Mouse (Mus musculus) adrenal gland, adult 18-20 months (tissue): ENCODE results near the gene Prdm5. TPM values are rescaled to one million over a fixed set of nuclear protein-coding genes. Genes with fewer than 3 reads are reported as not detected.

Experiments used
- DNase-seq, 2 experiments: peaks; one replicate each; pipeline ENCODE4 v3.0.0; 2021 to 2022; ENCODE audit warnings: low spot score in 2 of 2
- long read RNA-seq, 2 experiments: library from polyadenylated mRNA; stranded (forward); transcript quantifications; one replicate each; pipeline ENCODE4 v2.0.0; 2021
- total RNA-seq, 2 experiments: library from RNA; stranded (reverse); gene quantifications; 1 replicate in 1 of 2; 2 replicates in 1 of 2; pipeline ENCODE4 v1.2.3; 2021

The Prdm5 gene
- 10 to 100 TPM; 10.9 to 13.8 TPM for total RNA-seq
- long read RNA-seq, experiment 1, partial matches to known transcripts: 1 of 4 reads
- long read RNA-seq, experiment 1, other reads (novel, unspliced or antisense): 1 of 4 reads
- long read RNA-seq, experiment 2, transcript Prdm5-202 (15 exons, 2,155 nt): major isoform, 13 of 24 reads
- long read RNA-seq, experiment 2, partial matches to known transcripts: 2 of 24 reads
- long read RNA-seq, experiment 2, other reads (novel, unspliced or antisense): 5 of 24 reads

DNA sequence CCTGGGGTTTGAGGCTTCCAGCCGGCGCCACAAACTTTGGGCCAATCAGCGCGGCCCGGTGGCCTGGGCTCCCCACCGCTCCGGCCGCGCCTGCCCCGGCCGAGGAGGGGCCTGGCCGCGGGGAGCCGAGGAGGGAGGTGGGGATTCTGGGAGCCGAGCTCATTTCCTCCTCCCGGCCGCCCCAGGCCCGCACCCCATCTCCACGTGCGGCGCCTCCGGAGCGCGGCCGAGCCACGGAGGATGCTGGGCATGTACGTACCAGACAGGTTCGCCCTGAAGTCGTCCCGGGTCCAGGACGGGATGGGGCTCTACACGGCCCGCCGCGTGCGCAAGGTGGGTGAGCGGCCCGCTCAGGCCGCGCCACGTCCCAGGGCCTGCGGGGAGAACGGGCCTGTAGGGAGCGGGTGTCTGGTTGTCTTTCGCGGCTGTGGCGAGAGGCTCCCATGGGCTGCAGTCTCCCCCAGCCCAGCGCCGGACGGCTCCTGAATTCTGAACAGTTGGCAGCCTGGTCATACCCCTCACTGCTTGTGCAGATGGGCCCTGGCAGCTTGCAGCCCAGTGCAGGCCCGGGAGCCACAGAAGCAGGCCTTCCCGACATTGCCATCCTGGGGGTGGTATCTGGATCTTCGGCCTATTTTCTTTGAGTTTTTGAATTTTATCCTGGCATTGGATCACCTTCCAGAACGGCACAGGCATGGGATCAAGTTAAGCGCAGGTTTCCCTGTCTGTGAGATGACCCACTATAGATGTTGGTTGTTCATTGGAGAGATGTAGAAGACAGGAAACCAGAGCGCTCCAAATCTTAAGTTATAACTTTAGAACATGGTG, at the start of gene Prdm5:
Prdm5 (plus strand) TSS at position 128 of the 828 bp plus-strand sequence.
- peak; percentile 71 to 73 for DNase-seq

DNA sequence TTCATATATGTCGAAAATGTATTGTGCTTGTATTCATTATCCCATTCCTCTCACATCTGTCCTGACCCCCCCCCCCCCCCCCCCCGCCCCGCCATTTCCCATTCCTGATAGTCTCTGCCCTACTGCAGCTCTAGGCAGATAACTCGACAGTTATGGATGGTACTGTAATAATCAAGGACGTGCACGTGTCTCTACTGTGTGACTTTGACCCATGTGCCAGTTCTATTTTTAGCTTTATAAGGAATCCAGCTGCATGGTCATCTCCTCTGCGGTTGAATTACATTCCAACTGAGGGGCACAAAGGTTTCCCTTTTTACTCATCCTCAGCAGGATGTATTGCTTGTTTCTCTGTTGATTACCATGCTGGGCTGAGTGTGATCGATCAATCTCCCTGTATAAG, 39.3 kb upstream of the Prdm5 start:
- no peak for DNase-seq

DNA sequence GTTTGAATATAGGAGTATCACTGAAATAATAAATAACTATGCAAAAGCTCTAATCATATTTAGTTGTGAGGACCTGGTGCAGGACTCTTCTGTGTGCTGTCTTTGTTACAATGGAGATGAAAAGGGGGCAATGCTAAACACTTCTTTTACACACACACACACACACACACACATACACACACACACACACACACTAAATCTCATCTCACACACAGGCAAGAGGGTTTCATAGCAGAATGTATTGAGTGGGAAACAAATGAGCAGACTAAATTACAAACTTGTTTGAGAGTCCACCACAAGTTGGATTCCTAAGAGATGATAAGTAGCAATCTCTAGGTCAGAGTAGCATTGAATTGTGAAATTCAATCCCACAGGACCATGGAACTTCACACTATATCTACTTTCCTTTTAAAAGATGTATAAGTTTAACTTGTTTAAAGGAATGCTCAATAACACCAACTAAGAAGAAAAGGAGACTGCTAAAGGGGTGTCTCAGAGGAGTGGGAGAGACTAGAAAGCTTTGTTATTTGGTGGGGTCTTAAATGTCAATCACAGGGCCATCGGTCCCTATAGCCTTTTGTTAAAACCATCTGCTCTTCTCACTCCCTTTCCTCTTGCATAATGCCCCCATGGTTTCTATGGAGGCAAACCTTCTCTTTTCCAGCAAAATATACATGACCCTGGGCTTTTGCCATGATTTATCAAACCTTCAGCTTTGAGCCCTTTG, 35.5 kb upstream of the Prdm5 start:
- DNase-seq: no peak

DNA sequence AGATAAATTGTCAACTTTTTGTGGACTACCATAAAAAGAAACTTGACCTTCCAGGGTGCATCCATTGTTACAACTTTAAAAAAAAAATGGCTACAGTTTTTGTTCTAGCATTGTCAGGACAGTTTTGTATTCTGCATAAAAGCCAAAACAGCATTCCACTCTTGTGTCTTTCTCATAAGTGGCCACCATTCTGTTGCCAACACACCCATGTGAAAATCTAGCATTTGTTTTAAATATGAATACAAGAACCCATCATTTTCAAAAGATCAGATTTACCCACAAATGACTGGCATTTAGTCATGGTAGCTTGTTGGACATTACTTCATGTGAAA, 35.0 kb upstream of the Prdm5 start:
- no peak for DNase-seq

DNA sequence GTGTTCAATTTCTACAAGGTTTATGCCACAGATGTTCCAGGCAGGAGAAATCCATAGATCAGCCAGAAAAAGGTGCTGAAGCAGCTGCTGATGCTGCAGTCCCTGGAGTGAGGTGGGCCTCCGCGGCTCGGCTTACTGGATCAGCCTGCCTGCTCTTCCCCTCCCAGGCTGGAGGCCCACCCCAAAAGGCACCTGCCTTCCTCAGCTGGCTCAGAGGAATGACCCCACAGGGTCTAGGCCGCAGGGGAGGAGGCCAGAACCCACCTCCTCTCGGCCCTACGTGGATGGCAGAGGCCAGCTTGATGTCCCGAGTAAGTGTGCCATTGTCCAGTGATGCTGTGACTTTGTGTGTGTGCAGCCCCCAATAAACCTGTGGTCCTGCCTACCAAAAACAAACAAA, 20.6 kb upstream of the Prdm5 start:
- no peak for DNase-seq

DNA sequence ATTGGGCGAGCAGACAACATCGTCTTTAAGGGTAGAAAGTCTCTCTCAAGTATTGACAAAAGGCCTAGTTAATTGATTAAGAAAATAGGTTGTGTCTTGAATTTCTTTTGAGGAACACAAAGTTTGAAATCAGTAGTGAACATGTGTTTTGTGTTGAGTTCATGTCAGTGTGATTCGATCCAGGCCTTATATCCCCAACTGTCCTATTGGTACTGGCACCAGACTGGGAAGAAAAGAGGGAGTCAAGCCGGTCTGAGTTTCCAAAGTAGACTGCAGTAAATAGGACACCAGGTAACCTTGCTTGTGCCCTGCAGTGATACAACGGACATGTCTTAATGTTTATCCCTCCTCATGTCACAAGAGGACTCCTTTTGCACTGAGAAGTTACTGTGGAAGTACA, 19.6 kb upstream of the Prdm5 start:
- no peak for DNase-seq

DNA sequence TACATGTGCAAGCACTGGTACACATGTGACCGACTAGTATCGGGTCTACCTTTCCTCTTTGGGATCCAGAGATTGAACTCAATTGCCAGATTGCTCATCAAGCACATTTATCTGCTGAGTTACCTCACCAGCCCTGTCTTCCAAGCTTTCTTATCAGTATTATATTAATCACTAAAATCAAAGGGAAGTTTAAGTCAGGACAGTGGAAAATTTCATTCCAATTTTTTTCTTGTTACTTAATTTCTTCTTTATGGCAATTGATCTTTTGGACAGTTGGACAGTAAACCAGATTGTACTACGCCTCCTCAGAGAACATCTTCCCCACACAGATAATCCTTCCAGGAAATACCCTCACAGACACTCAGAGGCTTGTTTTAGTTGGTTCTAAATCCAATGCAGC, 18.7 kb upstream of the Prdm5 start:
- no peak for DNase-seq

DNA sequence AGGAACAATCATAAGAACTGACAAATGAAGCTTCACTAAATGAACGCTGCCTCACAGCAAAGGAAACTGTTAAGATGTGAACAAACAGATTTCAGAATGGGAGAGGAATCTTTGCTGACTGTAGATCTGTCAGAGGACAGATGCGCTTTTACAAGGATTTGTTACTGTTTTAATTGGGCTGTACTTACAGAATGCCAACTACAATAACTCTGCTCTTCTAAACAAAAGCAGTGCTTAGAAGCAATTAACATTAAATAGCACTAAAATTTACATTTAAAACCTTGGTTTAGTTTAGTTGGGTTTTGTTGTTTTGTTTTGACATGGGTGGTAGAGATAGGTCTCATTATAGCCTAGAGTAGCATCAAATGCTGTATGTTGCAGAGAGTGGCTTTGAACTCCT, 14.3 kb upstream of the Prdm5 start:
- no peak for DNase-seq

DNA sequence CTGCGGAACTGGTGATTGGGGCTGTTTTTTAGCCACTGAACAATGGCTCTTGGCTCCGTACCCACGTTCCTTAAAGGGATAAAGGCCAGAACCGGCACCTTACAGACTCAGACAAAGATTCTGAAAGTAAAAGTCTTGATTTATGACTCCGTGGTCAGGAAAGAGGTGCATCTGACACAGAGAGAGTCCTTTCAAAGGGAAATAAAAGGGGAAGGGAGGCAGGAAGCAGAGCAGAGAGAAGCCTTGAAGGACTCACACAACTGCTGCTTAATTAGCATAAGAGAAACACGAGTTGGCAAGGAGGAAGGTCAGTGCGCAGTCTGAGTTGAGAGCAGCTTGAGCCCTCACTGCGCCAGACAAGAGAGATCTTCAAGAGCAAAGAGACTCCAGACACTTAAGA, 13.7 kb upstream of the Prdm5 start:
- DNase-seq: peak in 1 of 2 experiments; percentile 43

DNA sequence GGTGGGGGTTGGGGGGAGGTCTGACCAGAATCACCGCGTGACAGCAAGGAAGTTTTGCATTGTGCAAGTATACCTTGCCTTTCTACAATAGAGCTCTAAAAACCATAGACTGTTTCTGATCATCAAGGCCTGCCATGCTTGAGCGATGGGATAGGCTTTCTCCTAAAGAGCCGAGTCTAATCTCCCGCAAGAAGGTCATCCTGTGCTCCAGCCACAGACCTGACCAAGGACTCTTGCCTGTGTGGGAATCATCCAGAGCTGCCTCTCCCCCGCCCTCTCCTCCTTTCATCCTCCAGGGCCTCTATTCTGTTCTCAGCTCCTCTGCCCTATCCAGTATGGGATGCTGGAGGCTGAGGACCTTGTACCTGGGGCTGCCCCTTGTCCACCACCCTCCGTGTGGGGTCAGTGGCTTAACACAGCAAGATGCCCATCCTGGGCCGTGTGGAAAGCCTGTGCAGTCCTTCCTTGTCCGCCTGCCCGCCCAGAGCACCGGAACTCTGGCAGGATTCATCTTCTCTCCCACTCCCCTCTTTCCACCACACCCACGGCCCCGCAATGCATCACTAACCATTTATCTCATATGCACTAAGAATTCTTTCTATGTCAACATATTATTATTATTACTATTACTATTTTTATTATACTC, 12.9 kb upstream of the Prdm5 start:
- DNase-seq: no peak

DNA sequence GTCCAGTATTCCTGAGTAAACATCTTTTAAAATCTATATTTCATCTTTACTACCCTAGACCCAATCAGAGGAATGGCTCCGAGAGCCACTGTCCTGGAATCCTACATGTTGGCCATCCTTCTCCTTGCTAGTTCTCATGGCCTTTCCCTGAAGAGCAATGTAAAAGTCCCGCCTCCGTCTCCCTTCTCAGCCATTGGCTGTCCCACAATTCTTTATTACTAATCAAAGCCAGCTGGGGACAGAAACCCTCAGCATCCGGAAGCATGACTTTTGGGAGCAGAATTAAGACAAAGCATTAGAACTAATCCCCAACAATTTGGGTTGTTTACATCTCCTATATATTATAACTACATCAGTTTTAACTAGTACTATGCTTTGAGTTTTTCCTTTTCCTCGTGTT, 10.9 kb upstream of the Prdm5 start:
- DNase-seq: no peak

DNA sequence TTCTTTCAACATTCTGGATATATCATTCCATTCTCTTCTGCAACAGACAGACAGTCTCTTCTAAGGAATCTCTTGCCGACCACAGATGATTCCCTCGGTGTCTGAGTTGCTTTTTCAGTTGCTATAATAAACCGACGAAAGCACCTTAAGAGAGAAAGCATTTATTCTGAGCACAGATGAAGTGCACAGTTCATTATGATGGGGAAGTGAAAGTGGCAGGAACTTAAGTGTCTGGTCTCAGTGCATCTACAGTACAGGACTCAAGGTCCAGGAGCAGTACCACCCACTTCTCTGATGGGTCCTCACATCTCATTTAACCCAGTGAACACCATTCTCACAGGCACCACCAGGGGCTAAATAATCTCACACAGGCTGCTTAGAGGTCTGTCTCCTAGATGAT, 5.2 kb upstream of the Prdm5 start:
- no peak for DNase-seq

DNA sequence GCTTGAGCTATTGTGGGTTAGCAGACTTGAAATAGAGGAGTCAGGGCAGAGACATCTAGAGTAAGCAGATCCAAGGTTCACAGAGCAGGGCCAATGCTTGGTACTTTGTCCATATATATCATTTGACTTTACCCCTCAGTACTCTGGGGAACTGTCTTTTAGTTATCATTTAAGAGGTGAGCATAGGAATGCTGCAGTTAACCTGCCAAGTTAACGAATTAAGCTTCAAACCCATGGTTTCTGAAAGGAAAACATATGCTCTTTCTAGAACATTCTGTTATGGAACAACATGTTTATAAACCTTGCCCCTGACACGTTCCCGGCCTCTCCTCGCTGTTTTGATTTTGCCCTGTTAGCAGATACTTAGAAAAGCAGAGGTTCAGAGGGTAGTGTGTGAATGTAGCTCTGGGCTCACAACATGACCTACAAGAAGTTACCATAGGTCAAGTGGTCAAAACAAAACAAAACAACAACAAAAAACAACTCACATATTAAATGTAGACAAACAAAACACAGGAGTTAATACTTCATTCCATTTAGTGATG, 973 bp downstream of the Prdm5 start:
- no peak for DNase-seq

DNA sequence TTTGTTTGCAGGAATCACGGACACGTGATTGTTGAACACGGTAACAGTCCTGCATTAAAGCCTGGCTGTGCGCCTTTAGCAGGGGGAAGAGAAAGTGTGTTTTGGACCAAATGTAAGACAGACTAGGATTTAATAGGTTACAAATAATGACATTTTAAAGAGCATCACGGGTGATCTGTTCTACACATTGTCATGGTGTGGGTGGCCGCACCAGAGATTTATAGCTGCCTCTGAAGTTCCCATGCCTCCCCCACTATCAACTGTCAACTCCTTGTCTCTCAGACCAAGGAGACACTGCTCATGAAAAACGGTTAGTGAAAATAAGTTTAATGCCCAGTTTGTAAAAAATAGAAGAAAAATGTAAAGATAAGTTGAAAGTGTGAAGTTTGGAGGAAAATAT, 2.7 kb downstream of the Prdm5 start:
- no peak for DNase-seq

DNA sequence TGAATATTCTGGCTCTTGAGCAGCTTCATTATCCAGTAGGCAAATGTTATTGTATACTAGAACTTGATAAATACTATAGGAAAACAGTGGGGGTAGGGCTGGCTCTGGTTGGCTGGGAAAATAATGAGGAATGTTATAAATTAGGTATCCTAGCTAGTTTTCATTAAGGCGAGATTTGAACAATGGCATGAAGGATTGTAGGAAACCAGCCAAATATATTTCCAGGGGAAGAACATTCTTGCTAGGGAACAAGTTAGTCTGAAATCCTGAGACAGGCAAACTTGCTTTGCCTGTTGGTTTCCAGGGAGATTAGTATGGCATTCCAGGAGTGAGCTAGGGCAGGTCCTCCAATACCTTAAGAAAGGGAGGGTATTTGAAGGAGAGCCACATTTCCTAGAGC, 4.9 kb downstream of the Prdm5 start:
- DNase-seq: no peak

DNA sequence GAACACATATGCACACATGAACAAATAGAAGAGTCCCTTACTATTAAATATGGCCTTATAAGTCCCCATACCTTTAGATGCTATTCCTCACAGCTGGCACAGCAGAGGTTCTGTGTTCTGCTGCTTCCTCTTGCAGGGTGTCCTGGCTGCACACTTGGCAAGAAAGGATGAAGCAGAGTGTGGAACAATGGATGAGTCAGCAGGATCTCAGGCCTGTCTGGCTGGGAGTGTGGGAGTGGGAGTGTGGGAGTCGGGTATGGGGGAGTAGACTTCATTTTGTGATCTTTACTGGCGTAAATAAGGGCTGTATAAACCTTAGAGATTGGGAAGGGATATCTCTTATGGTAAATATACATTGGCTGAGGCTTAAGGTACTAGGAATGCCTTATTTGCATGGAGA, 14.1 kb downstream of the Prdm5 start:
- no peak for DNase-seq

DNA sequence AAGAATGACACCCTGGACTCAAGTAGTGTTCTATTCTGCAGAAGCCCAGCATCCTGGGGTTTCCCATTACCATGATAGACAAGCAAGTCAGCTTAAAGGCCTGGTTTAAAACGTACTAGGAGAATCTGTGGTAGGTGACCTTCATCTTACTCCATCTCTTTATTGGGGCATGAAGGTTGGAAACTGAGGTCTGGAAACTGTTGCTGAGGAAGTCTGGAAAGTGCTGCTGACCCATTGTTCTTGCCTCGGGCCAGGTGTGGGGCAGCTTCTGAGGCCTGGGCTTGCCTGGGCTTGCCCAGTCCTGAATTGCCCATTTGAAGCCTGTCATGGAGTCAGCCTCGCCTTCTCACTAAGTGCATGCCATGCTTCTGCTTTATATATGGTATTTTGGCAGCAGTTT, 17.8 kb downstream of the Prdm5 start:
- DNase-seq: no peak

DNA sequence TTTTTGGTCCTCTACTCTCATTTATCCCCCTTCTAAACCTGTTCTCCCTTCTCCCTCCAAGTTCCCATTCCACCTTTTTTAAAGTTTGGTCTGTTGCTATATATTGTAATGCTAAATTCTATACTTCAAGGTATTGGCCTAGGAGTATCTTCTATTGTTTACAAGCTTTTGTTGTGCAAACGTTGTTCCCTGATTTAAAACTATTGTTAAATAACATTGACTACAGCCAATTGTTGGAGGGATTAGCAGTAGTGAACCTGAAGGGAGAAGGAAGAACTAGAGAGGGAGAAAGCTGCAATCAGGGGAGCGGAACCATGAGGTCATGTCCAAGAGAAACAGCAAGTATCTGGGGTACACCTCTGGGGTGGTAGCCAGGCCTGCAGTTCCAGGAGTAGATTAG, 18.5 kb downstream of the Prdm5 start:
- DNase-seq: no peak

DNA sequence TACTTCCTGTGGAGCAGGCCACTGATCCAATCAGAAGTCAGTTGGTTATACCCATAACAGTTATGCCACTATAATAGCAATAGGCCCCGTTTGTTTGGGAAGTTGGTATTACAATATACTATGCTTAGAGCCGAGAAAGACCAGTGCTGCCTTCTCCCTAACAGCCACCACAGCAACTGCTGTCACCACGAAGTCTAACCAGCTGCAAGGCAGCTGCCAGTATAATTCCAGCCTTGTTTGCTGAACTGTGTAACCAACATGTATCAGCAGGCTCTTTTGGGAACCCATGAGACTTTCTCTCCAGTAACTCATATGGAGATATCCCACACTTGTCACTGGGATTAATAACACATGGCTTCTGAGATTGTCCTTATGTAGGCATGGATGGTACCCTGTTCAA, 19.6 kb downstream of the Prdm5 start:
- DNase-seq: no peak

DNA sequence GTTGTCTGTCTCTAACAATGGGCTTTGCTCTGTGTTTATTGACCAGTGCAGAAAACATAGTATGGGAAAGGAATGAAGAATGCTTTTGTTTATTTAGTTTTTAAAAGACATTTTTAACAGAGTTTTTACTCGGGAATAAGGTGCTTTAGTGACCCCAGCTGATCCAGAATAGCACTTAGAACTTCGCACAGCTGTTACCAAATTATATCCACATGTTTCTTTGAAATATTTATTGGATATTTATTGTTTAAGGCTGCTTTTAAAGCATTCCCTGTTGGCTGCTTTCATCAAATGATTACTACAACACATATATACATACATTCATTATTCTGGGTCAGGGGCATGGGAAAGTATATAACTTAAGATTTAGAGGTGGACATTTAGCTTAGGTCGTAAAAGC, 32.9 kb downstream of the Prdm5 start:
- DNase-seq: no peak

DNA sequence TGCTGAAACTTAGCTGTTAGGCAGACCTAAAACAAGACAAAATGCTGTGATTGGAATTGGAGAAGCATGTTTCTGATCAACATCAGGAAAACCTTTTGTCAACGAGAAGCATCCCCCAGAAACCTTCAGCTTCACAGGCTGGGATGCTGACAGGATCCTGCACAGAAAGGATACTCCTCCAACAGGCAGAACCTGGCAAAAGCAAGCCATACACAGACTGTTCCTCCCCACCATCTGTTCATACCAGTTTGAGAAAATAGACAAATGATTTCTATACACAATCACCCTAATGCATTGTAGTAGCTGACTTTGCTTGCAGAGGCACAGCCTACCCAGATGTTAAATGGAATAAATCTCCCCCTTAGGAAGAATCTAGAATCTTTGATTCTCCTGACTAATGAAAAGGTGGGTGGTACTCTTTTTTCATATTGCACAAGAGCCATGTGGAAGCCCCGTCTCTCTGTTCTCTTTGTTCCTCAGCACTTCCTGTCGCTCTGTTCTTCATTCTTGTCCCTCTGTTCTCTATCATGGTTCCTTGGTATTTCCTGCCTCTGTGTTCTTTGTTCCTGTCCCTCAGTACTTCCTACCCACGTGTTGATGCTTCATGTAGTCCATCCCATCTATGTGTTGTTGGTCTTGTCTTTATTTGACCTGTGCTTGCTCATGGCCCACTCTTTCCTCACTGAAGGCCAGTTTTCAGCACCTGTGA, 39.4 kb downstream of the Prdm5 start:
- no peak for DNase-seq
